Mouse (Mus musculus): Measurements from ENCODE around the gene Gm49661.

Gm49661 gene

GRCm38 (mm10) chr8:84984294-84985048, 15.2 kb upstream of the Gm49661 start:
- DNase-seq (ENCODE audit: extremely low spot score, low read depth, low spot score) = no peak

- no peak for DNase-seq (ENCODE audit: extremely low spot score, low read depth, low spot score)
Measured at GRCm38 (mm10) chr8:84982499-84983011, 13.3 kb upstream of the Gm49661 start.

- DNase-seq (ENCODE audit: extremely low spot score, low read depth, low spot score) = no peak
Measured at GRCm38 (mm10) chr8:84981644-84982498, 12.6 kb upstream of the Gm49661 start.

GRCm38 (mm10) chr8:84980622-84981358, 11.6 kb upstream of the Gm49661 start:
- no peak for DNase-seq (ENCODE audit: extremely low spot score, low read depth, low spot score)

- no peak for DNase-seq (ENCODE audit: extremely low spot score, low read depth, low spot score)
Measured at GRCm38 (mm10) chr8:84979599-84980421, 10.6 kb upstream of the Gm49661 start.

- DNase-seq (ENCODE audit: extremely low spot score, low read depth, low spot score) = no peak
Measured at GRCm38 (mm10) chr8:84978248-84978940, 9.2 kb upstream of the Gm49661 start, which contains the start of gene Junb. TSS of gene Junb (minus strand) at chr8:84978718.

- no peak for DNase-seq (ENCODE audit: extremely low spot score, low read depth, low spot score)
Measured at GRCm38 (mm10) chr8:84977435-84978247, 8.4 kb upstream of the Gm49661 start.

- DNase-seq (ENCODE audit: extremely low spot score, low read depth, low spot score) = no peak
Measured at GRCm38 (mm10) chr8:84976763-84977434, 7.7 kb upstream of the Gm49661 start.

- DNase-seq (ENCODE audit: extremely low spot score, low read depth, low spot score) = peak; percentile 88
Measured at GRCm38 (mm10) chr8:84976031-84976762, 7.0 kb upstream of the Gm49661 start.

GRCm38 (mm10) chr8:84975434-84975833, 6.2 kb upstream of the Gm49661 start:
- no peak for DNase-seq (ENCODE audit: extremely low spot score, low read depth, low spot score)

- no peak for DNase-seq (ENCODE audit: extremely low spot score, low read depth, low spot score)
Measured at GRCm38 (mm10) chr8:84974543-84975142, 5.4 kb upstream of the Gm49661 start.

- no peak for DNase-seq (ENCODE audit: extremely low spot score, low read depth, low spot score)
Measured at GRCm38 (mm10) chr8:84973803-84974542, 4.7 kb upstream of the Gm49661 start.

GRCm38 (mm10) chr8:84973079-84973478, 3.8 kb upstream of the Gm49661 start:
- no peak for DNase-seq (ENCODE audit: extremely low spot score, low read depth, low spot score)

- DNase-seq (ENCODE audit: extremely low spot score, low read depth, low spot score) = no peak
Measured at GRCm38 (mm10) chr8:84970913-84971312, 1.7 kb upstream of the Gm49661 start.

GRCm38 (mm10) chr8:84970135-84970790, 1.0 kb upstream of the Gm49661 start:
- no peak for DNase-seq (ENCODE audit: extremely low spot score, low read depth, low spot score)

- DNase-seq (ENCODE audit: extremely low spot score, low read depth, low spot score) = no peak
Measured at GRCm38 (mm10) chr8:84968650-84969049, 583 bp downstream of the Gm49661 start.

Measured in hindlimb bud, embryonic 11.5 days (tissue).